Mouse (Mus musculus) layer of hippocampus, adult 8-10 months (tissue): ENCODE results near the gene Dnajb11. TPM values are rescaled to one million over a fixed set of nuclear protein-coding genes. Genes with fewer than 3 reads are reported as not detected.
A peak's percentile ranks its signal among the peaks of the same experiment; 100 is the strongest.

Experiments
- DNase-seq, 2 experiments: peaks; one replicate each; pipeline ENCODE4 v3.0.0; 2022; ENCODE audit warnings: low spot score in 2 of 2
- total RNA-seq, 4 experiments: library from RNA; stranded (reverse); gene quantifications; 2 replicates each; pipeline ENCODE4 v1.2.4; 2022

Gene Dnajb11
- total RNA-seq, 4 experiments from 2014 or later = 51.4 to 63.3 (median 59.3) TPM

DNA sequence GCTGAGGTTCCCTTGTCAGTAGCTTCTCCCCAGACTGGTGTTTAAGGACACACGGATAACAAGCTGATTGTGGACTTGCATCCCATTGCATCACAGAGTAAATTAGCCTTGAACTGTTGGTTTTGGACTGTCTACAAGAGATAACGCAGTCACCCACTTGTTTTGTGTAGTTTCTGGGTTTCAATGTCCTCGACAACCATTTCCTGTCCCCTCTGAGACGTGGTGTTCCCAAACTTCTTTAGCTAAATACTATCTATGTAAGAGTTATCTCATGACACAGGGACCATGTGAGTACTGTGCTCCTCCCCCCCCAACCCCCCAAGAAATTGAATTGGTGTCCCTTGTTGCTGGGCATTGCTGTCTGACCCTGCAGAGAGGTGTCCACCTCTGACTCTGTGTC is 23.8 kb downstream of the Dnajb11 start:
- no peak for DNase-seq

DNA sequence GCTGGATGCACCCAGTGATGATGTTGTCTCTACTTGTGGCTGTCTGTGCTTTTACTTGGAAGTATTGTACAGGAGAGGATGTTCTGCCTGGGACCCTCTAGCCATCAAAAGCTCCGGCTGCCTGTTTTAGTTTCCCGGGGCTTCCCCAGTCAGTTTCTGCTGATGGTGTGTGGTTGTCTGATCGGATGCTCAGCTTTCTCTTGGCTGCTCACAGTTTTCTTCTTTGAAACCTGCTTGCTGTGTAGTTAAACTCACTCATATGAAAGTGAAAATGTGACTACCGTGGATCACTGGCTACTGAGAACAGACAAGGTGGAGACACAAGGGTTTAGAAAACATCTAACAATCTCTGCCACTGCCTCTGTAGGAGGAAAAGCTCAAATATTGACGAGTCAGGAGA is 25.8 kb downstream of the Dnajb11 start:
- DNase-seq = no peak

DNA sequence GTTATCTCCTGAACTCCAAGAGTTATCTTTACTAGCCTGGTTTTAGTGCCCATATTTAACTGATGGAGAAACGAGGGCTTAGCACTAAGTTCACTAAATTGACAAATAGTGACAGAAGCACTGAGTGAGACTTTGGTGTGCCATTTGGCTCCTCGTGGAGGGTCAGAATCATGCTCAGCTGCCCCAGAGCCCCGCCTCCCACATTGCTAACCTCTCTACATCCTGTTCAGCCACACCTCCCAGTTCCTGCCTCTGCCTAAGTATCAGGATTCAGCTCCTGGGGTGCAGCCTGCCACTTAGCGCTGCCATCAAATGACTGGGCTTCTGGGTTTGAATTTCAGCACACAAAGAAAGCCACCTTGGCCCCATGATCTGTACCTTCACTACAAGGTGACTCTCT is 27.7 kb downstream of the Dnajb11 start:
- DNase-seq = no peak

DNA sequence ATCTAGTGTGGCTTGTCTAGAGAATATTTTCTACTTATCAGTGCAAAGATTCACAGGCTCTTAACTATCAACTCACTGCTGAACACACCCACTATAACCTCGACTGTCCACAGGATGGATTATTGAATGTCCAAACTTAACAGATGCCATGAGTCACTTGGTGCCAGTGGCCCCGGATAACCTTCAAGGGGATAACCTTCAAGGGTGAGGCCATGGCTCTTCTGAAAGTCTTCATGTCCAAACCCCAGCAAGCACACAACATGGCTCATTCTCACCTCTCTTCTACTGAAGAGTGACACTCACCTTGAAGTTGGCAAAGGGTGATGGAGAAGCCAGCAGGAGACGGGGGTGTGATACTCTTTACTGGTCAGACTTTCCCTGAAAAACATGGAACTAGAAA is 29.1 kb downstream of the Dnajb11 start:
- DNase-seq = no peak

DNA sequence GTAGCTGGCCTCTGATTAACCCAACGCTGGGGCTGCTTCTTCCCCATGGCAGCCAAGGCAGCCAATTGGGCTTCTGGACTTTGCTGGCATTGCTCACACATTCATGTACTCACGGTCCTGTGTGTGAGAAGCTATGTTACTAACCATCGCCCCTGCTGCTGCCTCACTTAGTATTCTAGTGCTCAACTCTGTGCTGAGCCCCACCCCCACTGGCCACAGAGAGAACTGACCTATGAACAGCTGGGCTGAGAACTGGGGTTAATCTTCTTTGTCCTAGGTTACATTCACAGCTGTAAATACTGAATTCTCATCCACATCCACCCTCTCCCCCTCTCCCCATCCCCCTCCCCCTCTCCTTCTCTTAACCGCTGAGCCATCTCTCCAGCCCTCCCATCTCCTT is 31.2 kb downstream of the Dnajb11 start:
- no peak for DNase-seq

DNA sequence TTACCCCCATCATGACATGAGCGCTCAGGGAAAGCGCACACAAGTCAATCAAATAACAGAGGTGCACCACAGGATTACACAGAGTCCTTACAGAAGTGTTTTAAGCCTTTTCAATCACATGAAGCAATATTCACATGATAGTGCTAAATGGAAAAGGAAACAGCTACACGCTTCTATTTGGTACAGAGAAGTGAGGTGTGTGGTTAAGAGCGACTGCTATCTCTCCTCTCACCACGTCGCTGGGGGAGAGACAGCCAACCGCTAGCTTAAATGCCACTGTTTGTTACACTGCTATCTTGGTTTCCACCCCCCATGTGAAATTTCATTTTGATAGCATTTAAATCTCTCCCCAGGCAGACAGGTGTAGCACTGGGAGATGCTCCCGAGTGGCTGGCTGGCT is 32.1 kb downstream of the Dnajb11 start:
- DNase-seq = no peak

DNA sequence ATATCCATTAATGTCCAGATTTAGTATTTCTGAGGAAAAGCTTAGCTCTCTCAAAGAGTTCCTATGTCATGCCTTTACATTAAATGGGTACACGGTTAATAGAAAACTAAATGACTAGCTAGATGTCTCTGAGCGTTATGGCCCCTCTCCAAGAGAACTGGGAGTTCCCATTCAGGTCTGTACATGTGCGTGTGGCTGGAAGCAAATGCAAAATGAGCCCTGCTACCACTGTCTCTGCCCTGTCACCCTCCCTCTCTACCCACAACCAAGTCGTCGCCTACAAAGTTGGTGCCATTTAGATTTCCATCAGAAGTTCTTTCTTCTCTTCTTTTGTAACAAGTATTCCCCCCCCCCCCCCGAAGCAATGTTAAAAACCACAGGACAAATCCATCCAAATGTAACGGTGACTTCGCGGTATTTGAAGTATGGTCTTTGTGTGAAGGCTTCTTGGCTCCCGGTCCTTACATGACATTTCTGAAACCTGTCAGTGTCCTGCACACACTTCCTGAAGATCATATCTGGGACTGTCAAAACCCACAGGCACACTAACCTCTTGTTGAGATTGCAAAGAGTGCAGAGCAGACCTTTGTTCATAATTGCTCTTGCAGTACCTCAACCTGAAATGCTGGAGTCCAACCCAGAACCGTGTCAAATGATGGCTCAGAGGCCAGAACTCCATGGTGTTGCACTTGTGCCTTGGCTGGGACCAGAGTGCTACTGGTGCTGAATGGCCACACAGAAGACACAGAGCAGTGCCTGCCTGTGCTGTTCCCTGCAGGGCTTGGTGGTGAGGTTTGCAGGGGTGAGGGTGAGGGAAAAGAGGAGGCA is 33.3 kb downstream of the Dnajb11 start, which contains the start of gene Ahsg:
Ahsg (plus strand) TSS at position 595 of the 828 bp plus-strand sequence.
- no peak for DNase-seq

DNA sequence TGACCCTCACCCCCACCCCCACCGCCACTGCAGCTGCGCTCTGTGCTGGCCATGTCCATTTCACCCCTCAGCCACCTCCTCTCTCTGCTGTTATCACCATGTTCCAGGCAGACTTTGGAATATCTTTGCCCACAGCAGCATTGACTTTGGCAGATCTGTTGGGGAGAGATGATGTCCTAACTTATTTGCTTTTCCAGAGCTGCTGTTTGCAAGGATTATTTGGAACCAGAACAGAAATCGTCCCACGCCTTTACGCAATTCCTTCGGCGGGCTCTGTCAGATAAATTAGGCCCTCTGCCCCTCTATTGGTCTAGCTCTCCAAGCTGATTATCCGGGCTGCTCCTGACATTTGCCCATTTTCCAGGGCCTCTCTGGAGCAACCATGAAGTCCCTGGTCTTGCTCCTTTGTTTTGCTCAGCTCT is 34.1 kb downstream of the Dnajb11 start:
- DNase-seq = no peak

DNA sequence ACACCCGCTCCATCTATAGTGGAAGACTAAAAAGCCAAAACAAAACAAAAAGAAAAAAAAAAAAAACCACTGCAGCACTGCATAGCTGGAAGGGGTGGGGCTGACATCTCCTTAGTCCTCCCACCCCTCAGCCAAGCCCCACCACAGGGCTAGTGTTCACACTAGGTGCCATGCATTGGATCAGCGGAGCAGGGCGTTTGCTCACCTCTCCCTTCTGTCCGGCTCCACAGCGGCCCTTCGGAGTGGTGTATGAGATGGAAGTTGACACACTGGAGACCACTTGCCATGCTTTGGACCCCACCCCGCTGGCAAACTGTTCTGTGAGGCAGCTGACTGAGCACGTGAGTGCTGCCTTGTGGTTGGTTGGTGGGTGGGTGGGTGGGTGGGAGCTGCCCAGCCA is 36.5 kb downstream of the Dnajb11 start:
- no peak for DNase-seq

DNA sequence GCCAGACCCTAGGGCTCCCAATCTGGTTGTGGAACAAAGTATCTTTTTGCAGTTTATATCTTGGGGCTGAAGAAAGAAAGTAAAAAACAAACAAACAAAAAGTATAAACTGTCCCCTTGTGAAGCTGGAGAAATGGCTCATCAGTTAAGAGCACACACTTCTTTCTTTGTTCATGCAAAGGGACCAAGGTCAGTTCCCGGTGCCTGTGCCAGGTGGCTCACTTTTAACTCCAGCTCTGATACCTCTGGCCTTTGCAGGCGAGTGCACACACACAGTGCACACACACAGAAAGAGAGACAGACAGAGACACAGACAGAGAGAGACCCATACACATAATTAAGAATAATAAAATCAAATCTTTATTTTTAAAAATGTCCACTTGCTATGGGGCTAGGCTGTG is 39.0 kb downstream of the Dnajb11 start:
- DNase-seq = no peak

DNA sequence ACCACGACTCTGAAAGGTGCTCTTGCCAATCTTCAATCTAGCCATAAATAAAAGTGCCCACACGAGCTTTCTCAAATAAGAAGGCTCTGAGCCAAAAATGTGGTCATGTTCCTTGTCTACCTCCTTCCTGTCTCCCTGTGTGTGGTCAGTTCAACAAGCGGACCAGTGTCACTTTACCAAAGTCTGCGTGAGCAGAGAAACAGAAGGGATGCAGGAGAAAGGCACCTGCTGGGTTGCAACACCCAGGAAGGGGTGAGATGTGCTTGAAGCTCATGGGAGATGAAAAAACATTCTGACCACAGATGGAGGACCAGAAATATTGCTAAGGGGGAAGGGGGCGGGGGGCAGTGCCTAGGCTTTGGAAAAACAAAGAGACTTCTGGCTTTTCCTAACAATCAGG is 41.7 kb downstream of the Dnajb11 start:
- DNase-seq = no peak

DNA sequence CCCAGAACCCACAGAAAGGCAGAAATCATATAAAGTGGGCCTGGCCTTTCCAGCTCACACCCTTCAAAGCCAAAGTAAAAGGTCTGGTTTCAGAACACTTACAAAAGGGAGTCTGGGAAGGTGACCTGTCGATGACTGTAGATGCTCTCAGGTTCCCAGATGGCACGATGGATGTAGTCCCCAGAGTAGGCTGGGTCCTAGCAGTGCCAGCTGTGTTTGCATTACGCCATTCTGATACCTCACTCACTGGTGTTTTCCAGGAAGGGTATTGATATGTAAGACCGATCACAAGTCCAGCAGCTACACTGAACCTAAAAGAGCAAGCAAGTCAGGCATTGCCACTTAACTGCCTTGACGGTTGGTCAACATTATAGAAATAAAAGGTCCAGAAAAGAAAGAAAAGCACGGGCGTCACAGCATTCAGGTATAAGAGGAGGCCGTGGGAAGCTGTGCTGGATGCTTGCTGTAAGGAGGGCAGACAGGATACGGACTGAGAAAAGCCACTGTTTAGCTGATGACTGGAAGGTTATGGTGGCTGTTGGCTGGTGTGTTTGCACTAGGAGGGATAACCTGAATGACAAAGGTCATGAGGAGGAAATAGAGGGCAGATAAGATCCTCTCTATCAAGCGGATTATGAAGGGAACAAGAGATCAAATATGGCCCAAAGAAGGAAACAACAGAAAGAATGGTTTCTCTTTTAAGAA is 42.4 kb downstream of the Dnajb11 start:
- no peak for DNase-seq

DNA sequence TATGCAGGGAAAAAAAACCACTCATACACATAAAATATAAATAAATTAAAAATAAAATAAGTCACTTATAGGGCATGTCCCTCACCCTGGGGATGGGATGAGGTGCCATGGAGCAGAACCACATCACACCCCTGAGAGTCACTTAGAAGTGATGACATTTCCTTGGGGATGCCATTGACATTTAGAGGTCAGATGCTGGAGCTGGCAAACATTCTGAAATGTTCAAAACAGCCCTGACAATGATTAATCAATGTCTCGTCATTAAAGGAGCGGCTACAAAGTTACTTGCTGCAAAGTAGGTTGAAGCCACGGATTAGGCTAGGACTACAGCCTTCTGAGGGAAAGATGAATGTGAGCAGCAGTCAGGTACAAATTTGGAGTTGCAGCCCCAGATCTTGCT is 43.7 kb downstream of the Dnajb11 start:
- no peak for DNase-seq

DNA sequence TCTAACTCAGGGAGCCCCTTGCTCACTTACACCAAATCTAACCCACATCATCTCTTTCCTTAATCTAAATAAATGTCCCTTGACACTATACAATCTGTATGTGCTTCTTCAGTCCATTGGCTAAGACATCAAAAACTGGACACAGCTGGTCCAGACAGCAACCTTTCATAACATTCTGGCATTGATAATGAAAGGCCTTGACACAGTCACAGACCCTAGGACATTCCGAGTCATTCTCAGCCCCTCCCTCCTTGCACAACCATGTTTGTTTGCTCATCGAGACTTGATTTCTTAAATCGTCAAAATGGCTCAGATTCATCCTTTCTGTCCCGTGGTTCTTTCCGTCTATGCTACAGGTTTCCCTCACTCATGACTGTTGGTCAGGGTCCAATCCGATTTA is 51.6 kb downstream of the Dnajb11 start:
- DNase-seq = no peak

DNA sequence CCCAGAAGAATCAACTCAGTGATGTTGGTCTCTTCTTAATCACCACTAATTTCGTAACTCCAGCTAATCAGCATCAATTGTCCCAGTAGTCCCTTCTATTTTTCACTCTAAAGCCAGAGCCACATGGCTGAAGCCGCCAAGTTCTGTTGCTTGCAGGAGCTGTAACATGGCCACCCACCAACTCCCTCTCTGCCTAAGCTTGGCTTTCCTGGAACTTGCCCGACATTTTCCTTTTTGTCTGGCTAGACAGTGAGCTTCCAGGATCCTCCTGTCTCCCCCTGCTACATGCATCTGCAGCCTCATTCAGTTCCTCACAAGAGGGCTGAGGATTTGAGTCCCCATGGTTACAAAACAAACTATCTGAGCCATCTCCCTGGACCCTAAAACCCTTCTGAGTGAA is 54.3 kb downstream of the Dnajb11 start:
- peak; percentile 14 to 16 for DNase-seq

DNA sequence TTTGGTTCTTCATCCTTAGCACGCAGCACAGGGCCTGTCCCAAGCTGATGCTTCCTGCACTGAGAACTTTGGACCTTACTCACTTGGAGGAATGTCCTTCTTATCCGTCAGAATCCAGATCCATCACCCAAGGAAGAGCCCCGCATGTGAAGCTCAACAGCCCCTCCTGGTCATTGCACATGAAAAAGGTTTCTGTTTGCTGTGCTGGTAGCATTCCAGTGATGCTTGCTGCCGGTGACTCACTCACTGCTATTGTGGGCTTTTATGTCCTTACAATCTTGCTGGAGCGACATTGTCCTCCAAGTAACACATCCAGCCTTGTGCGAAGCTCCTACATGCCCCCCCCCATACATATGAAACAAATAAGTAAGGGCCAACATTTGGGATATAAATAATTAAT is 55.2 kb downstream of the Dnajb11 start:
- DNase-seq = no peak

DNA sequence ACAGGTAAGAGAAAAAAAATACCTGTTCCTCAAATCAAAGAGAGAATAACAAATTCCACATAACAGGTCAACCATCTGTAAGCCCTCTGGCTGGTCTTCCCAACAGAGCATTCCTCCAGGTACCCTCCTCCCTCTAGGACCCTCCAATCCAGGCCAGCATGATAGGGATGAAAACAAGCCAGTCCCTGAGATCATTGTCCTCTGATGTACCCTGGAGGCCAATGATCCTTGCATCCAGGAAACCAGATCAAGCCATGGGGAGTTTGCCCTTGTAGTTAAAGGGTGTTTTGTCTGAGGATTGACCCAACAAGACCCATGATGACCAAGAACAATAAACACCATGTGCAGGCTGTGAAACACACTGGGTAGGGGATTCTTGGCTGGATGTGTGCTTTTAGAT is 56.6 kb downstream of the Dnajb11 start:
- no peak for DNase-seq

DNA sequence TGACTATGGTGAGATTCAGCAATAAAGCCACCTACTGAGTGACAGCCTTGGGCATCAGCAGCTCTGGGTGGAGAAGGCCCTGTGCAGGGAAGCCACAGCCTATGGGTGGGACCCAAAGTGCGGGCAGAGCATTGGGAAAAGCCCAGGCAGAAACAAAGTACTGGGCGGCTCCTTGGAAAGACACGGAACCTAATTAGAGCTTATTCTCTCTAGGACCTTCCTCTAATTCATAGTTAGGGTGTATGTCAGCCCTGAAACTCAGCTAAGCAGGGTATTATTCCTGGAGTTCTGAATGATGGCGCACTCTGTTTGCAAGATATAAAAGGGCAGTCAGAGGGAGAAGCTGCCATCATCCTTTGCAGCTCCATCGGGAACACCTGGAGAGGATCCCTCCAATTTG is 60.4 kb downstream of the Dnajb11 start, which contains the start of gene Fetub:
Fetub (plus strand) TSS at position 301 of the 400 bp plus-strand sequence.
- no peak for DNase-seq

DNA sequence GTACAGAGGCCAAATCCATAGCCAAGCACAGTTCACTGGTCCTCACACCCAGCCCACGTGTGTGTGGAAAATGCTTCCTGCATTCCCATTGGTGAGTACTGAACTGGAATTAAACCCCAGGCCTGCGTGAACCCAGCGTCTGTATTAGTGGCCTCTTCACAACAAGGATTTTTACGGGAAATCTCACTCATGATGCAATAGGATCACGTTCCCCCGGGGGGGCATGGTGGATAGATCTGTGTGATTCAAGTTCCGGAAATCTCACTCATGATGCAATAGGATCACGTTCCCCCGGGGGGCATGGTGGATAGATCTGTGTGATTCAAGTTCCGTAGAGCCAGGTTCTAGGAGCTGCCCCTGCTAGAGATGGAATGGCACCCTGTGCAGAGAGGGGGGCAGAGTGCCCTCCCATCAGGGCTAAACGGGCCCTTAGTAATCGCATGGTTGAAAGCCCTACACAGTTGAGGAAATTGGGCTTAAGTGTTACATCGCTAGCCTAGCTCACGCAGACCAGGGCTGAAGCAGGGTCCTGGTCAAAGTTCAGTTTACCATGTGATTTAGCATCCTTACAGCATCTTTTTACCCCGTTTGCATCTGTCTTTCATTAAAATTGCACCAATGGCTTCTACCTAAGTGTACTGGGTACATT is 61.1 kb downstream of the Dnajb11 start:
- no peak for DNase-seq

DNA sequence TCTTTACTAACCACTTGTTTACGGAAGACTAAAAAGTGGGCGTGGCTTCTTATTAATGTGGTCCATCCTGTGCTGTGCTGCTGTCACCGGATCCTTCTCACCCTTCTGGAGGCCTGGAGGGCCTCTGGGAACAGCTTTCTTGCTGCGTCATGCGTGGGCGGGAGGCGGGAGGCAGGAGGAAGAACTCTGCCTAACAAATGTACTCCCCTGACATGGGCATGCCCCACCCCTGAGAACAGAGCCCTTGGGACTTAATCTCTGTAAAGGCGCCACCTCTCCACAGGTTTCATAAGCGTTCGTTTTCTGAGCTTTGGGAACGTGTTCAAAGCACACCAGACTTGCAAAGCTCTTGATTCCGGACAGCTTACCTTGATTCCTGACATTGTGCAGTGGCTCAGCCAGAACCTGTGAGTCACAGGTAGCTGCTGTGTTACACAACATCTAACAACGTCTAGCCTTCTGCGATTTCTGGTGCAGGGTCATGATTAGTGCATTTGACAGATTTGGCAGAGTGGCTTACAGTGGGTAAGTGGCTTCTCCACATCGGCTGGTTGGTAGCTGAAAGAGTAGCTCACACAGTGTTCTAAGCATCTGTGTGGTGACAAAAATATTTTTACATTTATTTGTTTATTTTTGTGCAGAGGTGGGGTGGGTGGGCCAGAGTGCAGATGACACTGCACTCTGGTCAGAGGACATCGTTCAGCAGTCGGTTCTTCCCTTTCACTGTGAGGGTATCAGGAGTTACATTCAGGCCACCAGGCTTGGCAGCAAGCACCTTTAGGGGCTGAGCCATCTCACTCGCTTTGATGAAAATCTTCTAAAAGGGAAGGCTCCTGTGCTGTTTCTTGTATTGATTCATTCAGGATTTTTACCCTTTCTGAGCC is 62.6 kb downstream of the Dnajb11 start:
- DNase-seq = no peak

DNA sequence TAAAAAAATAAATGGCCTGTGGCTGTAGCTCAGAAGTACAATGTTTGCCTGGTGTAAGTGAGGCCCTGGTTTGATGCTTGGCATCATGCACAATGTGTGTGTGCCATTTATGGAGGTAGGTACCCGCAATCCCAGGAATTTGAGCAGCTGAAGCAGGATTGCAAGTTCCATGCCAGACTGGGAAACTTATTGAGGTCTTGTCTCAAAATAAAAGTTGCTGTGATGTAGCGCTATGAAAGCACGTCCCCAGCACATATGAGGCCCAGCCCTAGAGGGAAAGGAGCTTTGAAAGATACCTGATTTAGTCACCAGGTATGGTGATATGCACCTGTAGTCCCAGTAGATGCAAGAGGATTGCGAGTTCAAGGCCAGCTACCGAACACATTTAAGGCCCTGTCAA is 64.1 kb downstream of the Dnajb11 start:
- no peak for DNase-seq
